Mouse (Mus musculus) hindbrain, embryonic 11.5 days (tissue): ENCODE measurements at regions not wholly inside any gene's neighbourhood (a gene's known extent, or its start where the extent isn't known, plus 50 kb on each side); places are given as distances from the start of the nearest gene placed in this dataset.

ENCODE experiments used
- ATAC-seq: fragments of 200-750 bp; cut with Nextera tagmentation; 2 replicates; pipeline ENCODE4 v1.8.0; 2017; ENCODE audit warnings: mild to moderate bottlenecking, moderate TSS enrichment, moderate library complexity; ENCODE audit not compliant: low FRiP score
- DNase-seq: peaks from one replicate; pipeline ENCODE4 v3.0.0-alpha.2; 2015; ENCODE audit warnings: low spot score
- H3K27ac ChIP-seq: fragments of 300-500 bp; sonication (generic); 2 replicates; pipeline ENCODE4 v1.5.1; 2014; ENCODE audit warnings: mild to moderate bottlenecking, low read depth, low read length
- H3K27me3 ChIP-seq: fragments of 300-500 bp; sonication (generic); 2 replicates; pipeline ENCODE4 v1.6.1; 2014; ENCODE audit warnings: mild to moderate bottlenecking, low read length, moderate library complexity, mixed read lengths; ENCODE audit not compliant: control insufficient read depth, insufficient read depth
- H3K36me3 ChIP-seq: fragments of 300-500 bp; sonication (generic); 2 replicates; pipeline ENCODE4 v1.6.1; 2014; ENCODE audit warnings: mild to moderate bottlenecking, low read length, moderate library complexity, mixed read lengths; ENCODE audit not compliant: control insufficient read depth, insufficient read depth
- H3K4me1 ChIP-seq: fragments of 300-500 bp; sonication (generic); replicated peaks from 2 replicates; pipeline ENCODE4 v1.6.1; 2014; ENCODE audit warnings: low read length, mixed read lengths; ENCODE audit not compliant: control insufficient read depth, insufficient read depth
- H3K4me2 ChIP-seq: fragments of 300-500 bp; sonication (generic); replicated peaks from 2 replicates; pipeline ENCODE4 v1.6.1; 2014; ENCODE audit warnings: mild to moderate bottlenecking, low read depth, low read length
- H3K4me3 ChIP-seq: fragments of 300-500 bp; sonication (generic); 2 replicates; pipeline ENCODE4 v1.5.1; 2014; ENCODE audit warnings: low read depth, low read length
- H3K9ac ChIP-seq: fragments of 300-500 bp; sonication (generic); 2 replicates; pipeline ENCODE4 v1.6.1; 2014; ENCODE audit warnings: low read depth, low read length
- H3K9me3 ChIP-seq: fragments of 300-500 bp; sonication (generic); 2 replicates; pipeline ENCODE4 v1.6.1; 2016; ENCODE audit warnings: low read length; ENCODE audit not compliant: control insufficient read depth
- WGBS: fragments of 180-500 bp; shearing (Covaris S2); extraction: QIAGEN DNeasy Blood & Tissue Kit; methylation state at CpG from one replicate; pipeline ENCODE4 v1.1.7; 2014; 5-methylcytosine and 5-hydroxymethylcytosine counted together

DNA sequence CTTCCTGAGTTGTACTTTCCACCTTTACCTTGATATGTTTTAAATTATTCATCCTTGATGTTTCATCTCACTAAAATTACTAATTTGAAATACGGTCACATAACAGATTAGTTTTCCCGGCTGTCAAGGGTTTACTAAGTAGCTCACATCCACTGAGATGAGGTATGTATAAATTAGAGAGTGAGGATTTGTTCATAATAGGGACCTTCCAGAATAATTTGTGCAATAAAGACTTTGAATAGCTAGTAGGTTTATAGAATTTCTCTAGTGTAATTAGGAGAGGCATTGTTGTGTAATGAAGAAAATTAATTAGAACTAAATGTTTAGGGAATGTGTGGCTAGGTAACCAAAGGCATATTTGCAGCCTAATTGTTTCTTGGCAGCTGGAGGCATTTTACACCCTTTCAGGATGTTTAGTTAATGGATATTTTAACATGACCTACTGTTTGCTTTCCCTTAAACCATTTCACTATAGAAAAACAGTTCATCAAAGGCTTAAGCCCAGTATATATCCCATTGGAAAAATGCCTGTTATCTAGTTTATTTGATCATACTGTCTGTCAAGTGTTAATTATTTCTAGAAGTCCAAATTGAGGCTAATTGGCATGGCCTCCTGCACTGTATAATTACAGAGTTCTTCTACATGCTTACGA lies 70.8 kb downstream of the Mat2b start:
- Histone ChIP-seq H3K4me2 (no peak overlapping the region), H3K9me3 (no peaks in the 10 kb centered on the region), H3K27ac (no peak overlapping the region), H3K4me1 (no peaks in the 10 kb centered on the region), H3K9ac (no peak overlapping the region), H3K27me3 (no peaks in the 10 kb centered on the region), H3K36me3 (no peaks in the 10 kb centered on the region), H3K4me3 (no peak overlapping the region)
- 93% methylated on average over 3 of the region's 3 CpGs for WGBS
- DNase-seq = no peak
- no peak for ATAC-seq

DNA sequence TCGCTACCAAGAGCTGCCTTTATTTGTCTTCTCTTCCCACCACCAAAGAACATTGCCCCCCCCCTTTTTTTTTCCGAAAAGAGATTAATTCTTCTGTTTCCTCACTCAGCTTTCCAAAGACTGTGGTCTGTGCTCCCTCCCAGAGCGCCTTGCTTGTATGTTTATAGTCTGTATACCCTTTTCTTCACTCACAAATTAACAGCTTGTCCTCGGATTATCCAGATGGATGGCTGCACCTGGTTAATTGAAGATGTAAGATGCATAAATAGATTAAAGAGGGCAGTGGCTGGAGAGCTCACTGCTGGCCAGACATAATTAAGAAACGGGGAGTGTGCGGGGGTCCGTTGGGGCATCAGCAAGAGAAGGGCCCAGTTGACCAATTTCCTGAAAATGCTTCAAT lies 75.0 kb downstream of the Mat2b start:
- H3K27ac ChIP-seq = no peak overlapping the region
- no peak overlapping the region for H3K9ac ChIP-seq
- no peak overlapping the region for H3K4me2 ChIP-seq
- no peaks in the 10 kb centered on the region for H3K4me1 ChIP-seq
- ATAC-seq = no peak
- no peak overlapping the region for H3K4me3 ChIP-seq
- H3K36me3 ChIP-seq = no peaks in the 10 kb centered on the region
- 82% methylated on average over 7 of the region's 7 CpGs for WGBS
- DNase-seq = no peak
- no peaks in the 10 kb centered on the region for H3K27me3 ChIP-seq
- no peaks in the 10 kb centered on the region for H3K9me3 ChIP-seq

DNA sequence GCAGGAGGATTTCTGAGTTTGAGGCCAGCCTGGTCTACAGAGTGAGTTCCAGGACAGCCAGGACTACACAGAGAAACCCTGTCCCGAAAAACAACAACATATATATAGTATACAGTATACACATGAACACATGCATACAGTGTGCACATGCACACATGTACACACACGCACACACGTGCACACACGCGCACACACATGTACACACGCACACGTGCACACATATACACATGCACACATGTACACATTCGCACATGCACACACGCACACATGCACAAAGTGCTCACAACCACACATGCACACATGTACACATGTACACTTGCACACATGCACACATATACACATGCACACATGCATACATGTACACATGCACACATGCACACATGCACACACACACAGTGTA lies 92.0 kb downstream of the Mat2b start:
- ATAC-seq = no peak
- 97% methylated on average over 9 of the region's 9 CpGs for WGBS
- H3K9ac ChIP-seq = no peak overlapping the region

GRCm38 (mm10) chr11:40601572-40601909 lies 93.5 kb downstream of the Mat2b start:
- H3K9me3 ChIP-seq = no peaks in the 10 kb centered on the region
- ATAC-seq = peak; percentile 47; the same call in 1 of the 2 replicates
- no peaks in the 10 kb centered on the region for H3K4me1 ChIP-seq
- no peak overlapping the region for H3K9ac ChIP-seq
- 0% methylated on average over 1 of the region's 1 CpGs for WGBS
- H3K27me3 ChIP-seq = no peaks in the 10 kb centered on the region
- peak; percentile 80 for DNase-seq
- no peak overlapping the region for H3K27ac ChIP-seq
- no peak overlapping the region for H3K4me3 ChIP-seq
- H3K36me3 ChIP-seq = no peaks in the 10 kb centered on the region
- H3K4me2 ChIP-seq = no peak overlapping the region

More for the DNA sequence above, 92.0 kb downstream of the Mat2b start:
- H3K4me1 ChIP-seq = no peaks in the 10 kb centered on the region
- H3K4me2 ChIP-seq = no peak overlapping the region
- no peaks in the 10 kb centered on the region for H3K27me3 ChIP-seq
- H3K4me3 ChIP-seq = no peak overlapping the region
- no peaks in the 10 kb centered on the region for H3K9me3 ChIP-seq
- no peak for DNase-seq
- H3K36me3 ChIP-seq = no peaks in the 10 kb centered on the region
- H3K27ac ChIP-seq = no peak overlapping the region

DNA sequence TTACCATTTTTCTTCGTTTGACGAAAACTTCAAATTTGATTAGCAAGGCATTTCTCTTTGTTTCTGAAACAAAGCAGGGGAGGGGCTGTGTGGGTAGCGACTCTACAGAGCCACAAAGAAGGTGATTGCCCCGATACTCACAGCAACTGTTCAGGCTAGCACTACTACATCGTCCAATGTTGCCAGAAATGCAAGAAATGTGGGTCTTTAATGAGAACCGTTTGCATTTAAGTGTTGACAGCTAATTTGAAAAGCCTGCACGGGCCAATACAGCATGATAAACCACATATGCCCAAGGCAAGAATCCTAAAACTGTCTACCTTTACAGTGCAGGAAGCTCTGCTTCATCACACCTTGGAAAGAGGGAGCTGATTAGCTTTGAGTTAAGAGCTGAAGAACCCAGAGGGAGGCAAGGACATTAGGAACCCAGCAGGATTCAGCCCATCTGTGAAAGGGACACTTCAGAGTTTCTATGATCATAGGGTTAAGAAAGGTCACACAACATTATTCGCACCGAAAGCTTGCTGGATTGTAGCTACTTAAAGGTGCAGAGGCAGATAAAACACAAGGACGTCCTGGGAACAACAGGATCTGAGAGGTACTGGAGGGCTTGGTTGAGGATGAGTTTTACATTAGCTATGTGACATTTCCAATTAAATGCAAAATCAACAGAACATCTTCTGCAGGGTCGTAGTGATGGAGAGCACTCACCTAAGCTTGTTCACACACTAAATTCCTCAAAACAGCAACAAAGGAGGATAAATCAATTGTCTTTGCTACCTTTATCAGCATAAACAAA lies 94.0 kb downstream of the Mat2b start:
- no peaks in the 10 kb centered on the region for H3K27me3 ChIP-seq
- no peak overlapping the region for H3K9ac ChIP-seq
- no peaks in the 10 kb centered on the region for H3K36me3 ChIP-seq
- no peak overlapping the region for H3K4me3 ChIP-seq
- 16% methylated on average over 11 of the region's 11 CpGs for WGBS
- ATAC-seq = peak; percentile 48; the same call in 1 of the 2 replicates
- H3K4me1 ChIP-seq = no peaks in the 10 kb centered on the region
- no peaks in the 10 kb centered on the region for H3K9me3 ChIP-seq
- no peak overlapping the region for H3K4me2 ChIP-seq
- H3K27ac ChIP-seq = no peak overlapping the region
- peak; percentile 28 for DNase-seq

- Histone ChIP-seq H3K9me3 (no peaks in the 10 kb centered on the region), H3K9ac (no peak overlapping the region), H3K27me3 (no peaks in the 10 kb centered on the region), H3K36me3 (no peaks in the 10 kb centered on the region), H3K4me1 (no peaks in the 10 kb centered on the region), H3K4me2 (no peak overlapping the region), H3K4me3 (no peak overlapping the region), H3K27ac (peak overlapping the region; percentile 4; the same call in 1 of the 2 replicates)
- 5% methylated on average over 15 of the region's 15 CpGs for WGBS
- peak; percentile 29 for ATAC-seq
- DNase-seq = peak; percentile 72
These were observed 94.8 kb downstream of the Mat2b start for GRCm38 (mm10) chr11:40599956-40600772.

DNA sequence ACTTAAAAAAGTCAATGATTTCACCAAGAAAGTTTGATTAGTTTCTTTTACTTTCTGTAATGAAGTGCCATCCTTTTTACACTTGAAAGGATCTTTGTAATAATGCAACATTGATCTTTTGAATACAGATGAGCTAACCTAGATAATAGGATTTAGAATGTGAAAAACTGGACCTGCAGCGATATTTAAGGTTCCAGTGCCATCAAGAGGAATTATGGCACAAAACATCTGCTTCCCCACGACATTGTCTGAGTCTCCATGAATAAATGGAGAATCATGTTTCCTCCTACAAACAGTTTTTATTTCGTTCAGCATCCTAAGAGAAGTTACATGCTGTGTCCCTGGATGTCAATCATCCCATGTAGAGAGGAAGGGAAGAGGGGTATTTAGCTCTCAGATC lies 98.7 kb downstream of the Mat2b start:
- DNase-seq (no peak), ATAC-seq (no peak)
- H3K27ac ChIP-seq = no peak overlapping the region
- H3K4me1 ChIP-seq = no peaks in the 10 kb centered on the region
- H3K4me3 ChIP-seq = no peak overlapping the region
- H3K9me3 ChIP-seq = no peaks in the 10 kb centered on the region
- no peak overlapping the region for H3K9ac ChIP-seq
- no peaks in the 10 kb centered on the region for H3K36me3 ChIP-seq
- no peak overlapping the region for H3K4me2 ChIP-seq
- H3K27me3 ChIP-seq = no peaks in the 10 kb centered on the region
- 42% methylated on average over 3 of the region's 3 CpGs for WGBS

- H3K27me3 ChIP-seq = no peaks in the 10 kb centered on the region
- no peak overlapping the region for H3K4me3 ChIP-seq
- H3K9ac ChIP-seq = no peak overlapping the region
- no peak overlapping the region for H3K27ac ChIP-seq
- DNase-seq (no peak), ATAC-seq (no peak)
- no peaks in the 10 kb centered on the region for H3K36me3 ChIP-seq
- H3K4me2 ChIP-seq = no peak overlapping the region
- no peaks in the 10 kb centered on the region for H3K4me1 ChIP-seq
- 83% methylated on average over 4 of the region's 4 CpGs for WGBS
- no peaks in the 10 kb centered on the region for H3K9me3 ChIP-seq
These were observed 102.9 kb downstream of the Mat2b start for GRCm38 (mm10) chr11:40592056-40592455.
